Mouse (Mus musculus) stomach, embryonic 14.5 days (tissue): ENCODE results near the gene Tapbpl. TPM values are rescaled to one million over a fixed set of nuclear protein-coding genes. Genes with fewer than 3 reads are reported as not detected.

Source experiments
- ATAC-seq: fragments of 200-750 bp; cut with Nextera tagmentation; 2 replicates; pipeline ENCODE4 v1.8.0; 2017; ENCODE audit warnings: low read depth, moderate TSS enrichment; ENCODE audit not compliant: insufficient number of reproducible peaks, insufficient read depth, low FRiP score
- H3K27ac ChIP-seq: fragments of 300-500 bp; sonication (generic); 2 replicates; pipeline ENCODE4 v1.5.1; 2014; ENCODE audit warnings: mild to moderate bottlenecking, low read length, moderate library complexity, mixed read lengths
- H3K27me3 ChIP-seq: fragments of 300-500 bp; sonication (generic); 2 replicates; pipeline ENCODE4 v1.6.1; 2014; ENCODE audit warnings: low read length, control low read depth, mixed read lengths; ENCODE audit not compliant: control insufficient read depth, insufficient read depth
- H3K36me3 ChIP-seq: fragments of 300-500 bp; sonication (generic); 2 replicates; pipeline ENCODE4 v1.6.1; 2014; ENCODE audit warnings: mild to moderate bottlenecking, control low read depth, low read length, moderate library complexity, mixed read lengths; ENCODE audit not compliant: control insufficient read depth, insufficient read depth
- H3K4me1 ChIP-seq: fragments of 300-500 bp; sonication (generic); 2 replicates; pipeline ENCODE4 v1.6.1; 2014; ENCODE audit warnings: low read length, control low read depth, mixed read lengths; ENCODE audit not compliant: control insufficient read depth, insufficient read depth
- H3K4me2 ChIP-seq: fragments of 300-500 bp; sonication (generic); replicated peaks from 2 replicates; pipeline ENCODE4 v1.6.1; 2014; ENCODE audit warnings: low read depth, low read length, control low read depth
- H3K4me3 ChIP-seq: fragments of 300-500 bp; sonication (generic); 2 replicates; pipeline ENCODE4 v1.5.1; 2014; ENCODE audit warnings: low read depth, low read length, control low read depth
- H3K9ac ChIP-seq: fragments of 300-500 bp; sonication (generic); replicated peaks from 2 replicates; pipeline ENCODE4 v1.6.1; 2014; ENCODE audit warnings: low read depth, mild to moderate bottlenecking, control low read depth, low read length, moderate library complexity, mixed read lengths
- H3K9me3 ChIP-seq: fragments of 300-500 bp; sonication (generic); 2 replicates; pipeline ENCODE4 v1.6.1; 2016; ENCODE audit warnings: low read depth, low read length, control low read depth; ENCODE audit not compliant: control insufficient read depth
- WGBS: fragments of 180-500 bp; shearing (Covaris S2); extraction: QIAGEN DNeasy Blood & Tissue Kit; methylation state at CpG from one replicate; pipeline ENCODE4 v1.1.7; 2014; 5-methylcytosine and 5-hydroxymethylcytosine counted together
- polyA plus RNA-seq: library from polyadenylated mRNA; unstranded; fragments of >200 nt; fragmentation: Nextera tagmentation; extraction: Ambion mirVana; gene quantifications from 2 replicates; pipeline ENCODE4 v1.2.1, GENCODE M21; 2014

Tapbpl gene
- polyA plus RNA-seq, 1 experiment from 2014 or later = 4.7 TPM

- Histone ChIP-seq H3K36me3 (no peaks in the 10 kb centered on the region), H3K27ac (no peak overlapping the region), H3K27me3 (no peaks in the 10 kb centered on the region), H3K9ac (no peak overlapping the region), H3K4me3 (no peak overlapping the region), H3K9me3 (no peaks in the 10 kb centered on the region), H3K4me1 (no peaks in the 10 kb centered on the region), H3K4me2 (no peak overlapping the region)
- WGBS = 88% methylated on average over 8 of the region's 8 CpGs
- no peak for ATAC-seq
Observed at GRCm38 (mm10) chr6:125252711-125253110, 21.1 kb upstream of the Tapbpl start.

- Histone ChIP-seq H3K27me3 (no peaks in the 10 kb centered on the region), H3K27ac (no peak overlapping the region), H3K4me2 (no peak overlapping the region), H3K9ac (no peak overlapping the region), H3K9me3 (no peaks in the 10 kb centered on the region), H3K36me3 (no peaks in the 10 kb centered on the region), H3K4me1 (no peaks in the 10 kb centered on the region), H3K4me3 (no peak overlapping the region)
- ATAC-seq = no peak
- 82% methylated on average over 3 of the region's 3 CpGs for WGBS
Observed at GRCm38 (mm10) chr6:125252285-125252684, 20.6 kb upstream of the Tapbpl start.

- H3K36me3 ChIP-seq = no peaks in the 10 kb centered on the region
- 17% methylated on average over 1 of the region's 1 CpGs for WGBS
- no peak for ATAC-seq
Observed at GRCm38 (mm10) chr6:125244551-125244950, 12.9 kb upstream of the Tapbpl start.

GRCm38 (mm10) chr6:125241566-125241965, 9.9 kb upstream of the Tapbpl start:
- Histone ChIP-seq H3K4me2 (no peak overlapping the region), H3K36me3 (no peaks in the 10 kb centered on the region), H3K9me3 (no peaks in the 10 kb centered on the region), H3K4me3 (no peak overlapping the region), H3K27ac (no peak overlapping the region), H3K27me3 (no peaks in the 10 kb centered on the region), H3K9ac (no peak overlapping the region), H3K4me1 (no peaks in the 10 kb centered on the region)
- 79% methylated on average over 8 of the region's 8 CpGs for WGBS
- no peak for ATAC-seq

More at GRCm38 (mm10) chr6:125244551-125244950, 12.9 kb upstream of the Tapbpl start:
- Histone ChIP-seq H3K4me2 (no peak overlapping the region), H3K4me3 (no peak overlapping the region), H3K9me3 (no peaks in the 10 kb centered on the region), H3K27ac (no peak overlapping the region), H3K27me3 (no peaks in the 10 kb centered on the region), H3K4me1 (no peaks in the 10 kb centered on the region), H3K9ac (no peak overlapping the region)

- no peaks in the 10 kb centered on the region for H3K36me3 ChIP-seq
- WGBS = 82% methylated on average over 5 of the region's 5 CpGs
- no peak overlapping the region for H3K27ac ChIP-seq
- no peak overlapping the region for H3K9ac ChIP-seq
- no peak overlapping the region for H3K4me2 ChIP-seq
- no peaks in the 10 kb centered on the region for H3K4me1 ChIP-seq
- ATAC-seq = no peak
- no peaks in the 10 kb centered on the region for H3K27me3 ChIP-seq
- H3K9me3 ChIP-seq = no peaks in the 10 kb centered on the region
- no peak overlapping the region for H3K4me3 ChIP-seq
Observed at GRCm38 (mm10) chr6:125240617-125241016, 9.0 kb upstream of the Tapbpl start.

GRCm38 (mm10) chr6:125239547-125239946, 7.9 kb upstream of the Tapbpl start:
- Histone ChIP-seq H3K4me2 (no peak overlapping the region), H3K4me1 (no peaks in the 10 kb centered on the region), H3K27ac (no peak overlapping the region), H3K9me3 (no peaks in the 10 kb centered on the region), H3K27me3 (no peaks in the 10 kb centered on the region), H3K36me3 (no peaks in the 10 kb centered on the region), H3K4me3 (no peak overlapping the region), H3K9ac (no peak overlapping the region)
- ATAC-seq = no peak
- WGBS = 97% methylated on average over 5 of the region's 5 CpGs

- H3K4me3 ChIP-seq = no peak overlapping the region
- no peaks in the 10 kb centered on the region for H3K9me3 ChIP-seq
- H3K36me3 ChIP-seq = no peaks in the 10 kb centered on the region
- H3K27me3 ChIP-seq = no peaks in the 10 kb centered on the region
- no peak overlapping the region for H3K27ac ChIP-seq
- no peaks in the 10 kb centered on the region for H3K4me1 ChIP-seq
- no peak overlapping the region for H3K9ac ChIP-seq
- 54% methylated on average over 6 of the region's 6 CpGs for WGBS
- no peak for ATAC-seq
- no peak overlapping the region for H3K4me2 ChIP-seq
Observed at GRCm38 (mm10) chr6:125238396-125238795, 6.7 kb upstream of the Tapbpl start.

GRCm38 (mm10) chr6:125237421-125237820, 5.8 kb upstream of the Tapbpl start:
- H3K9ac ChIP-seq = no peak overlapping the region
- H3K36me3 ChIP-seq = no peaks in the 10 kb centered on the region
- H3K27ac ChIP-seq = no peak overlapping the region
- no peaks in the 10 kb centered on the region for H3K27me3 ChIP-seq
- H3K4me2 ChIP-seq = no peak overlapping the region
- no peaks in the 10 kb centered on the region for H3K9me3 ChIP-seq
- 84% methylated on average over 4 of the region's 4 CpGs for WGBS
- H3K4me1 ChIP-seq = no peaks in the 10 kb centered on the region
- H3K4me3 ChIP-seq = no peak overlapping the region
- ATAC-seq = no peak

- Histone ChIP-seq H3K4me3 (no peak within 1 kb of the TSS), H3K27ac (no peak within 1 kb of the TSS), H3K4me1 (0 out of 2 replicates have a peak, but pooled peaks cover 4% of the 10 kb centered on the region), H3K9me3 (no peaks in the 10 kb centered on the region), H3K27me3 (no peaks in the 10 kb centered on the region), H3K36me3 (no peaks in the 10 kb centered on the region), H3K9ac (no peak within 1 kb of the TSS), H3K4me2 (no peak within 1 kb of the TSS)
- ATAC-seq = no peak
- 47% methylated on average over 6 of the region's 6 CpGs for WGBS
Observed at GRCm38 (mm10) chr6:125236782-125237181, 5.1 kb upstream of the Tapbpl start, which contains the start of gene Cd27. TSS of gene Cd27 (minus strand) at chr6:125237010.
